Mouse (Mus musculus): ENCODE data around the gene Nrp1. TPM values are rescaled to one million over a fixed set of nuclear protein-coding genes. Genes with fewer than 3 reads are reported as not detected.

Gene Nrp1
- total RNA-seq, 1 experiment from 2014 or later = 7.7 TPM

DNA sequence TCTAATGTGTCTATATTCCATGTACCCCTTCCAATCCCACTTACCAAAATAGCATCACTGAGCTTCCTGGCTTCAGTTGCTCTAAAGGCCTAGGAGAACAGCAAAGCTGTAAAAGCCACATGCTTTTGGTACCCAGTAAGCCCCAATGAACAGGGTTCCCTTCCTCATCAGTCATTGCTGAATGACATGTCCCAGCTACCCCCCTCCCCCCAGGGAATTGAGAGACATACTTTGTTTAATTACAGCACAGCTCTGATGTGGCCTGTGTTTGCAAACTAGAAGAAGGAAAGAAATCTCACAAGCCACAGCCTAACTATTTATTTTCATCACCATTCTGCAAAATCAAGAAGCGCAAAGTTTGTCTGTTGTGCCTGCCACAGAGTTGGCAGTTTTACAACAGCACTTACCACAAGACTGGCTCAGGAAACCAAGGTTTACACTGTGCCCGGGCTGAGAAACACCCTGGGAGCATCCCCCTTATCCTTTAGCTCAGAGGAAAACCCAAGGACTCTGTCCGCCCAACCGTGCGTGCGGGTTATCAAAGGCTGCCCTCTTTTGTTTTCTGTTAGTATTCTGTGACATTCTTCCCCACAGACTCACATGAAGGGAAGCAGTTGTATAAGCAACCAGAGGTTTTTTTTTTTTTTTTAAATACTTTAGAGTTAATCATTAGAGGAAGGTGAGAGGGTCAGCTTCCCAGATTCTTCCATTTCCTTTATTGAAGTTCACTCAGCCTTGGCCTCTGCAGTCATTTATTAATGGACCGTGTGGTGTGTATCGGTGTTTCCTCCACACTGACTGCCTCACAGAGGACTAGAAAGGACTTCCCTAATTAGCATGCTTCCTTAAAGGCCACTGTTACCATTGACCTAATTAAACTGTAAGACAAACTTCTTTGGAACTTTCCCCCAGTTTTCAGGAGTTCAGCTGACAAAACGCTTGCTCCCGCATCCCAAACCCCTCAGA lies 129.8 kb downstream of the Nrp1 start:
- peak; percentile 70 for ATAC-seq (replicated peaks; ENCODE audit: low read depth, poor library complexity, severe bottlenecking)

DNA sequence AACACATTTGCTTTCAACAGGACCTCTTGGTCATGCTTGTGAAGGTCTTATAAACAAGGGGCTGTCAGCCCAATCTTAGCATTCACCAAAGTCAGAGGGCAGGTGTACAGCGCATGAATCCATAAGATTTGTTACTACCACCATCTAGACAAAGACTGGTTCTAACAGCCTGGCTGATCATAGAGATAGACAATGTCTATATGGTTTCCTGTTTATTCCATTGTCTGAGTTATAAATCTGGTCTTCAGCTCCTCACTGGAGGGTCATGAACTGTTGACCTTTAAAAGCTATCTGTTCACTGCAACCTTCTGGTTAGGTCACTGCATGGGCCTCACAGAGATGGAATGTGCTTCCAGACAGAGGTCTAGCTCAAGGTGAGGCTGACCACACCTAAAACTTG lies 130.9 kb downstream of the Nrp1 start:
- ATAC-seq (replicated peaks; ENCODE audit: low read depth, poor library complexity, severe bottlenecking) = no peak

DNA sequence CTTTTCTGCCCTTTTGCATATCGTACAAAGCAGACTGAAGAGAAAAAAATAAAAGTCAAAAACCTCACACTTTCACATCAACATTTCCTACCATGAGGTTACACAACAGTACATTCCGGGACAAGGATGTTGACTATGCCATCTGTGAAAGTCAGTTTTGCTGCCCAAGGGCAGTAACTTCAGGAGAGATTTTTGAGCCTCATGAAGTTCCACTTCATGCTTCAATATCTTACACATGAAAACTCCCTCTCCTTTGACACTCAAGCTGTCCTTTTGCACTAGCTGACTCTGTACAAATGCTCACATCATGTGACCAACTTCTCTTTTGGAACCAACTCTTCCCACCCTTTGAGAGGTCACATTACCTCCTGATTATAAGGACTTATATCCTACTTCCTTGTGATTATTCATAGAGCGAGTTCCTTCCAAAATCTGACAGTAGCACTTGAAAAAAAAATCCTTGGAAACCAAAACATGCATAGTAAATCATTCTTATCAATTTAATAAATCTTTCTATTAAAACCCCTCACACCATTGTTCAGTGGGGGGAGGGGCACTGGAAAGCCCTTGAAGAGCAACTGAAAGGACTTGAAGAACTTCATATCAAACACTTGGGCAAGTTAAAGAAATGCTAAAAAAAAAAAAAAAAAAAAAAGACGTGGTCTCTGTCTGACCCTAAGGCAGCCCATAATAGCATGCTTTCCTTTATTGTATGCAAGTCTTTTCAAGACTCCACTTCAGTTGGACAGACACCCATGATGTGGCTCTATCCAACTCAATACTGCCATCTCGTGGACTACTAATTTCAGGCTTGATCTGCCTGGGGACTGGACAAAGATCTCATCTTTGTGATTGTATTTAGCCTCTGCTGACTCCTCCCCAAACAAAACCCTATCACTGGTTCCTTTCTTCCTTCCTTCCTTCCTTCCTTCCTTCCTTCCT lies 133.0 kb downstream of the Nrp1 start:
- ATAC-seq (replicated peaks; ENCODE audit: low read depth, poor library complexity, severe bottlenecking) = peak; percentile 76

DNA sequence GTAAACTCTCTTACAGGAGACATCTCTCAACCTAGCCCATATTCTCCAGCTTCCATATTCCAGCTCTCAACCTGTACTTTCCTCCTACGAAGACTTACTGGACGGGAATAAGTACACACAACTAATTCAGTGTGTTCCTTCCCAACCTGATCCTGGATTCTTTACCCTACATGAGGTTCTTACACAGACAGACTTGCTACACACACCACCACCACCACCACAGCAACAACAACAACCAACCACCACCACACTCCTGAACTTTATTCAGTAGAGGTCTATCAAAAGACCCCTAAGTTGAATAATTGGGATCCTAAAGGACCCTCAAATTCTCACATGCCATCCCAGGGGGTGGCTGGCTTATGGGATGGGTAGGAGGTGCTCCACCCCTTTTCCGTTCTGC lies 135.4 kb downstream of the Nrp1 start:
- no peak for ATAC-seq (replicated peaks; ENCODE audit: low read depth, poor library complexity, severe bottlenecking)

DNA sequence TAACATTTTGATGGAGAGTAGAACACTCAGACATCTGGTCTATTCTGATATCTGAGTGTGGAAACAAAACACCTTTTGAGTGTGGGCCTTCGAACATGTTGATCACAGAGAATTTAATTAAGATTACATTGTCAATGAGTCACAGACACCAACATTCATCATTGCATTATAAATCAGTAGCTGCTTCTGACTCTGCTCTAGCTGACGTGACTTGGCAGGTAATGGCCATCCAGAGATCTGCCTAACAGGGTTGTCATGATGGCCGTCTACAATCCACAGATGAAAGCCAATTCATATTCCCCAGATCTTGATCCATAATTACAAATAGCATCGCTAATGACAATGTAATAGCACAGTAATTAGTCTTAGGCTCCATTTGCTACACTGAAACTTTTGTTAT lies 140.4 kb downstream of the Nrp1 start:
- no peak for ATAC-seq (replicated peaks; ENCODE audit: low read depth, poor library complexity, severe bottlenecking)

DNA sequence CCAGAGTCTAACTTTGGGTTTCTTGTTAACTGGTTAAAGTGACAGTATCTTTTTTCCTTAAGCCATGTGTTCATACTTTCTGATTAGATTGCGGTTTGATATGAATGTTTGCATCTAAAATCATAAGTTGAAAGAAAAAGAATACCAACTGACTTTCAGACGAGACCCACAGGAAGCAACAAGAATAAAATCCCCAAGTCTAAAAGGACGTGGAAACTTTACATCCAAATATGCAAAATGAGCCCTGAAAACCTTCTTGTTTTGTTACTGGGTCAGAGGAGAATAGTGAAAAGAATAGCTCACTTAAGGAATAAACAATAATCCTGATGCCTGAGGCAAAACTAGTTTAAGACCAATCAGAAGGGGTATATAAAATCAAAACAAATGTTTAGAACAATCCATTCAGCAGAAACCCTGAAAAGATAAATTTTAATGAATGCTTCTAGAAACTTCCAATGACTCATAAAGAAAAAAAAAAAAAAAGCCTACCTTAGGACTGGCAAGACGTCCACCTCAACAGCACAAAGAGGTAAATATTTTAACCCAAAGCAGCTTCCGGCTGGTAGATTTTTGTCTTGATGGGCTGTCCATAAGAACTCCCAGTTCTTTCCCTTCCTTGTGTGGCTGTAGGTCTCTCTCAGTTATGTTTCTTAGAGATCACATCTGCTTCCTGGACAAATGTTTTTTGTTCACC lies 145.9 kb downstream of the Nrp1 start:
- no peak for ATAC-seq (replicated peaks; ENCODE audit: low read depth, poor library complexity, severe bottlenecking)

DNA sequence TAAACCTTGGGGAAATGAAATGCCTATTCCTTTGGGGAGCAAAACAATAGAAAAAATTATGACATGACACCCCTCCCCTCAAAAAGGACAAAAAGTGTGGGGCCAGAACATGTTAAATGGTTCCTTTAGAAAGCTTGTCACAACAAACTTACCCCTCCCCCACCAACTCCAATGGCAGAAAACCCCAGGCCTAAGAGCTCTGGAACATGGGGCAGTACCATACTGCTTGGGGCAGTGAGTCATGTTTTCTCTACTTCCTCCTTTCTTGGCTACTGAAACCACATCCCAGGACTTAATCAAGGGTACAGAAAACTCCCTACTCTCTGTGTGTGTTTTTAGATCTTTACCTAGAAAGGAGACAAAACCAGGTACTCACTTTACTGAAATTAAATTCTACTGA lies 147.5 kb downstream of the Nrp1 start:
- ATAC-seq (replicated peaks; ENCODE audit: low read depth, poor library complexity, severe bottlenecking) = peak; percentile 98

DNA sequence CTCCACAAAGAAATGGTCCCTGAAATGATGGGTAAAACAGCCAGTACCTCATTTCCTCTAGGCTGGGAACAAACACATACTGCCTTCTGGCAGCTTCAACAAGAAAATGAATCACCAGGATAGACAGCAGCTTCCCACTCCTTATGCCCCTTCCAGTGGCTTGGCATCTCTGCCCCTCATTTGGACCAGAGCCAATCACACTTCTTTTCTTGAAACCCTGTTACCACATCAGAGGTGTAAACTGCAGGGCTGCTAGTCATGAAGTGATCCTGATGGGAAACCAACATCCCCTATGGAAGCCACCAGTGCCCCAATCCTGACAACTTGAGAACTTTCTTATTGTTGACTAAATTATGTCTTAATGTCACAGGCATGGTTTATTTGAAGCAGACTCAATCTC lies 150.3 kb downstream of the Nrp1 start:
- no peak for ATAC-seq (replicated peaks; ENCODE audit: low read depth, poor library complexity, severe bottlenecking)

DNA sequence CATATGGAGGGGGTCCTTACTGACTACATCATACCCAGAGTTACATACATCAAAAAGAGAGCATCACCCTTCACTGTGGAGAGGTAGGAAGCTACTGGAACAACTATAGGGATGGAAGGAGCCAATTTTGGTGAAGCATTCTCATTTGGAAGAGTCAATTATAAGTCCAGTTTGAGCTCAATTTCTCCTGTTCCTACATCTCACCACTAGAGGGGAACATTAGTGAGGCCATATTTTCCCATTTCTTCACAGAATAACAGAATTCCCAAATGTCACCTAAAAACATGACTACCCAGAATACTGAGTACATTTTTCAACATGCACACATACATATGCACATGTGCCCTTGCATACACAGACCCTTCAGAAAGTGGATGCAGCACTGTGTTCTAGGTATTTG lies 152.6 kb downstream of the Nrp1 start:
- no peak for ATAC-seq (replicated peaks; ENCODE audit: low read depth, poor library complexity, severe bottlenecking)

DNA sequence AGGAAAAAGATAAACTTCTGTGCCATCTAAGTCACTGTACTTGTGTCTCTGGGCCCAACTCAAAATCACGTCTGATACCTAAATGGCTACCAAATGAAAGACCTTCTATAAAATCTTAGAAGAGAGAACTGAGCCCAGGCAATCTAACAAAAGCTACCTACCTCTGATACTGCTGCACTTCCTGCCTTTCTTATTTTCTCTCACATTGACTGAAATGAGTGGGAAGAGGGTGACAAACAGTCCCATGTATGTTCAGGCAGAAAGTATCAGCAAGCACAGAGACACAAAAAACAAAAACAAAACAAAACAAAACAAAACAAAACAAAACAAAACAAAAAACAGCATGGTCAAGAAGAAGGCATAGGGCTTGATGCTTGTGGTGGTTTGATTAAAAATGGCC lies 153.3 kb downstream of the Nrp1 start:
- no peak for ATAC-seq (replicated peaks; ENCODE audit: low read depth, poor library complexity, severe bottlenecking)

DNA sequence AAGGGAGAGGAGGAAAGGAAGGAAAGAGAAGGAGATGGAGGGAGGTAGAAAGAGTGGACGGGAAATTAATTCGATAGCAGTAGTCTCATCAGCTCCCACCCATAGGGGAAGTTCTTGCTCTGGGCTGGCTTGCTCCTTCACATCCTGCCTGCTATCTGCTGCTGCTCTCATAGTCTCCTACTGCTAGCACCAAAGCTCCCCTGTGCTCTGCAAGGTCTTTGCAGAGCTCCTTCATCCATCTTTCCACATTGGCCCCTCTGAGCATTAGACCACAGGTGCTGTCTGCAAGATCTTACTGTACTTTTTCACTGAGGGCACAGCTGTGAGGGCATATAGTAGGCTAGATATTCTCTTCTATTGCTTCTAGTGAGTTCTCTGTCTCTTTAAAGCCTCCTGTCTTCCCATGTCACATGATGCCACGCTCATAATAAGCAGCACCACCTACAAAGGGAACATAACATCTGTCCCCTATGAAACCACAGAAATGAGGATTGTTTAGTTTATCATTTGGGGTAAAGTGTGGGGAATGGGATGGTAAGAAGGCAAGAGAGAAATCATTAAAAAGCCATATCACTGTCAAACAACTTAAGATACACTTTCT lies 158.5 kb downstream of the Nrp1 start:
- ATAC-seq (replicated peaks; ENCODE audit: low read depth, poor library complexity, severe bottlenecking) = 0 out of 2 replicates have a peak, but pooled peaks have one; percentile 20

DNA sequence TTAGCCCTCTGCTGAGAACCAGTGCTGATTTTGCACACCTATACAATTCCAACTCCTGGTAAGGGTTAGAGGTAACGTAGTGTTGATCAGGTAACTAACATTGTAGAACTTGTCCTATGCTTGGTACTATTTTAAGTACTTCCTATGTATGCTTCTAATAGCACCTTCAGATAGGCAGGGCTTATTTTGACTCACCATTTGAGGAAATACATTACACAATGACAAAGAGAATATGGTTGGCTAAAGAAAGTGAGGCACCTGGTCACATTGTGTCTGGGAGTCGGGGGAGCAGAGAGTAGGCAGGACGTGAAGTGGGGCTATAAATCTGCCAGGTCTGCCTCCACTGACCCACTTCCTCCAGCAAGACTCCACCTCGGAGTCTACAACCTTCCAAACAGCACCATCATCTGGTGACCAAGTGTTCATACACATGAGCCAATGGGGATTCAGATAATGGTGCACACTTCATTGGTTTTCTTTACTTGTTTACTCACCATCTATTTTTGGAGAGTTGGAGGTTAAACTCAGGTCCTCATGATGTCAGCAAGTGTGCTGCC lies 159.2 kb downstream of the Nrp1 start:
- ATAC-seq (replicated peaks; ENCODE audit: low read depth, poor library complexity, severe bottlenecking) = peak; percentile 80

DNA sequence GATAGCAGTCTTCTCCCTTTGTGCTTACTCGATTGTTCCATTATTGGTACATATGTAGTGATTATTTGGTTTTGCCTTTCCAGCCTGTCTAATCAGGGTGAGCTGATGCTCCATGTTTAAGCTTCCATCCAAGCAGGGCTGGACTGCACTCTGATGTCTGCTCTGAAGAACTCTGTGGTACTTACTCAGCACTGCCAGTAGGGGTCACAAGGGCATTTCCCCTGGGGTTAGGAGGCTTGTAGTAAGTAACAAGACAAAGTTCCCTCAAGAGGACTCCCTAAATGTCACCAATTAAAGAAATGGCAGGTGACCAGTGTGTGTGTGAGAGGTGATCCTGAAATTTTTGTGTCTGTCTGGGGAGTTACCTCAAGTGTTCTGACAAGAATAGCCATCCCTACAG lies 161.0 kb downstream of the Nrp1 start:
- ATAC-seq (replicated peaks; ENCODE audit: low read depth, poor library complexity, severe bottlenecking) = peak; percentile 87

DNA sequence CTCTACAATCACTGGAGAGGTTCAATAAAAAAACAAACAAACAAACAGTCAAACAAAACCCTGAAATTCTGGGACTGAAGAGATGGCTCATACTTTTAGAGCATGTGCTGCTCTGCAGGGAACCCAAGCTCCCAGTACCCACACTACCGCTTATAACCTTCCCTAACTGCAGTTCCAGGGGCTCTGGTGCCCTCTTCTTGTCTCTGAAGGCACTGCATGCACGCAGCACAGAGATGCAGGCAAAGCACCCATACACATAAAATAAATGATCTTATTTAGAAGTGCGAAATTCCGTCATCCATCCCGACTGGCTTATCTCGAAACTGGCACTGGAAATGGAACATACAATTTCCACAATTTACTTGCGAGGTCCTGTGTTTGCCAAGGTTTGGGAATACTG lies 165.4 kb downstream of the Nrp1 start:
- ATAC-seq (replicated peaks; ENCODE audit: low read depth, poor library complexity, severe bottlenecking) = peak; percentile 64; the same call in 1 of the 2 replicates

DNA sequence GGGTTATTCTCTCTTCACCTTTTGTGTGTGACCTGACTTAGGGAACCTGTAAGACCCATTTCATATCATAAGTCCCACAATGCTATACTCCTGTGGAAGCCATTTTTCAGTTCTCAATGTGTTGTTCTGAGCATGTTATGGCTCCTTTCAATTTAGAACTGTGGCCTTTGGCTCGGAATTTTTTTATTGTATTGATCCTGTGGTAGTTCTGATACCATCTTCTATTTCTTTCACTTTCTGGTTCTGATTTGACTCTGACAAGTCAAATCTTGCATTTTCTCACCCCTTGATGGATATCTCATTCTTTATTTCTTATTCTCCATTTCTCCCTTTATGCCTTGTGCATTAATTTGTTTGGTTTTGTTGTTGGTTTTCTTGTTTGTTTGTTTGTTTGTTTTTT lies 167.5 kb downstream of the Nrp1 start:
- no peak for ATAC-seq (replicated peaks; ENCODE audit: low read depth, poor library complexity, severe bottlenecking)

DNA sequence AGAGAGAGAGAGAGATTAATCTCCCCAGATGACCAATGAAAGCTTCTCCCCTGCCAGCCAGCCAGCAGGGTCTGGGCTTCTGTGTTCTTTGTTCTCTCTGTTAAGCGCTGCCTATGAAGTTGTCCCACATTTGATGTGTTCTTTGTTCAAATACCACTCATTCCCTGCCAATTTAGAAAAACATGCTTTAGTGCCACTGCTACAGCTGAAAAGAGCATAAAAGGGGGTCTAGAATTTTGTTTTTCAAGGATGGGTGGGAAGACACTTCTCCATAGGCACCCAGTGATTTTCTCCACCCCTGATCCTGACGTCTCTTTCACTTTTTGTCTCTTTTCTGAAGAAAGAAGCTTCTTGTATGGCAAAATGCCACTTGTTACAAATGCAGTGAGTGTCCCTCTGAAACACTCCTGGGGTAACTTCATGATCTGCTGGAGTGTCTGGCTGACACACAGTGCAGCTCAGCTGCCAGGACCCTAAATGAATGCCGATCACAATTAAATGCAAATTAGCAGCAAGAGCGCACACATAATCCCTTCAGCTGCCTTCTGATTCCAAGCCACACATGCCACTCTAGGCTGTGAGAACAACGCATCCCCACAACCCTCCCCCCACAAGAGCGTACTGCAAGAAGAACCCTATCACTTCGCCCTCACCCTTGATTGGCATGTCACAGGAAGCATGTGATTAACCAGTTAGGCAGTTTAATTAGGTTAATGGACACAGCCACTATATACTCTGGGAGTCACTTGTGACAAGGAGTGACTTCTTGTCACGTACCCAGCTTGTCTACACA lies 170.4 kb downstream of the Nrp1 start:
- no peak for ATAC-seq (replicated peaks; ENCODE audit: low read depth, poor library complexity, severe bottlenecking)

DNA sequence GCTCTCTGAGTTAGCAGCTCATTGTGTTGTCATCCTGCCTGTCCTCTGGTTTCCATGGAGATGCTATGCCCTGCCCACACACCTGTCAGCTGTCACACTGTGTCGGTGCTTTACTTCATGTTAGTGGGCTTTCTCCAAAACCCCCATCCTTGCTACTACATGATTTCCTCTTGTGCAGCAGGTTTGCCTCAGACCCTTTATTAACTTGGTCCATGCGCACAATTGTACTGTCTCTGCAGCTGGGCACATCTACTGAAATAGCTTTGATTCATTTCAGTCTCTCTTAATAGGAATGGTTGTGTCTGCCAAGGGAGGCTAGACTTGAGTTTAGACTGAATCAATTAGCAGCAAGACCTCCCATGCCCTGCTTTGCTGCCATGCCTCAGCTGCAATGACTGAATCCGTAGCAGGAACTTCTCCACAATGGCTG lies 176.1 kb downstream of the Nrp1 start:
- ATAC-seq (replicated peaks; ENCODE audit: low read depth, poor library complexity, severe bottlenecking) = no peak

DNA sequence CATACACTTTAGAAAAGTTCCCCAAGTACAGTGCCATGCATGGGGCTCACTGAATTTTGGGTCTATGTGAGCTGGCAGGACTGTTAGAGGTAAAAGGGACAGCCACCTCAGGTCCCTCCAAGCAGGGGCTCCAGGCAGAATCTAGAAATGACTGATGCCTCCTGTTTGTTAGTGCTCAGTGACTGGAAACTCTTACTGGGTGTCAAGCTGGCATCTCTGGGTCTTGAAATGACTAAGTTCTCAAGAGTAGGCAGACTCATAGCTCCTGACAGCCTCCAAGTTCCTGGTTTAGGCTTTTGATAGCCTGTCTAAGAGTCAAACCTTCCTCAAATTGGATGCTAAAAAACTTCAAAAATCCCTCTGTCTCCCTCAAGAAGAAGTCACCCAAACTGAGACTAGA lies 177.3 kb downstream of the Nrp1 start:
- ATAC-seq (replicated peaks; ENCODE audit: low read depth, poor library complexity, severe bottlenecking) = no peak

DNA sequence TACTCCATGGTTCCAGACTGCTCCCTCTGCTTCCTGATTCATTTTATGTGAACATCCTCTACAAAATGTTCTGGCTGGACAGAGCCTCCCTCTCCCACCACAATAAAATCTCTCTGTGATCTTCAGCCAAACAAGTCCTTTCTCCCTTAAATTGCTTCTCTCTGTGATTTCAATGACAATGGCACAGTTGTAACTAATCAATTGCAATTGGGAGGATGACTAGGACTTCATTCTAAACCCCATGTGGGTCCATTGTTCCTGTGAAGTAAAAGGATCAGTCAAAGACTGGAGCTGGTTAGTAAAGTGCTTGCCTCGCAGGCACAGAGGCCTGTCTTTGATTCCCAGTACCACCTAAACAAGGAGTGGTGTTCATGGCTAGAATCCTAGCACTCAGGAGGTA lies 180.0 kb downstream of the Nrp1 start:
- no peak for ATAC-seq (replicated peaks; ENCODE audit: low read depth, poor library complexity, severe bottlenecking)

Data from common myeloid progenitor, adult 5-6 weeks (primary cell).